Mouse (Mus musculus): ENCODE results near the gene Phtf1. TPM values are rescaled to one million over a fixed set of nuclear protein-coding genes. Genes with fewer than 3 reads are reported as not detected.

The Phtf1 gene
- polyA plus RNA-seq, 1 experiment = 10.0 TPM

DNA sequence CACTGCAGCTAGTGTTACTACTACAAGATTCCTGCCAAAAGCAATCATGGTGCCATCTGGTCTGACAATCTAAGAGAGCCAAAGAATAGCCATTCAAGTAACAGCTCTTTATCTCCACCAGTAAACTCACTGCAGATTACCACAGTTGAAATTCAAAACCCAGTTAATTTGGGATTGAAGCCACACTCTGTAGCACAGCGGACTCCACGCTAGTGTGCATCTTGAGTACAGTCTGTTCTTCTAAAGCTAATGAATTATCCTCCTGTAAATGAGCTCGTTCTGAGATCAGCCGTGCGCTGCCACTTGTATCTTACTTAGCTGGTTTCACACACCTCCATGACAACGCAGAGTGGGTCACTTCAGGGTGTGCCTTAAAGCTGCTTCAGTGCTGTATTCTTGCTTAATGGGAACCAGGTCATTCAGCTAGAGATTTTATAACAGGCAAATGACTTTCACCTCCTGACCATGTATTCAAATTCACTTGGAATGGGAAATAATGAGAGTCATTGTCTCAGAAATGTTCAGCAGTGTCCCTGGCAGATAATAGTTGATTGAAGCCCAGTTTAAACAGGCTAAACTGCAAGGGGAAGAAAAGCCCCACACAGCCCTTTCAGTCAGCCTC, 91.2 kb downstream of the Phtf1 start:
- no peak overlapping the region for H3ac ChIP-seq (ENCODE audit: control insufficient read depth, insufficient read length, low read depth)
- H3K4me3 ChIP-seq (ENCODE audit: insufficient read depth, poor library complexity, severe bottlenecking) = no peak overlapping the region
- peaks cover 7% of the 10 kb centered on the region for H3K36me3 ChIP-seq (ENCODE audit: control insufficient read depth, insufficient read depth)
- TF ChIP-seq CEBPB (IDR thresholded peaks at IDR 0.05; ENCODE audit: low read depth) = no peak
- TF ChIP-seq FOSL1 (IDR thresholded peaks at IDR 0.05; ENCODE audit: insufficient read depth, low read length, poor library complexity, severe bottlenecking) = no peak
- no peak for TF ChIP-seq USF1 (IDR thresholded peaks at IDR 0.05; ENCODE audit: low read depth)
- H3K79me3 ChIP-seq (ENCODE audit: low read depth) = no peaks in the 10 kb centered on the region
- no peaks in the 10 kb centered on the region for H3K79me2 ChIP-seq (ENCODE audit: control insufficient read depth, insufficient read depth)
- no peaks in the 10 kb centered on the region for H3K27me3 ChIP-seq (ENCODE audit: control insufficient read depth, insufficient read depth, insufficient read length)

DNA sequence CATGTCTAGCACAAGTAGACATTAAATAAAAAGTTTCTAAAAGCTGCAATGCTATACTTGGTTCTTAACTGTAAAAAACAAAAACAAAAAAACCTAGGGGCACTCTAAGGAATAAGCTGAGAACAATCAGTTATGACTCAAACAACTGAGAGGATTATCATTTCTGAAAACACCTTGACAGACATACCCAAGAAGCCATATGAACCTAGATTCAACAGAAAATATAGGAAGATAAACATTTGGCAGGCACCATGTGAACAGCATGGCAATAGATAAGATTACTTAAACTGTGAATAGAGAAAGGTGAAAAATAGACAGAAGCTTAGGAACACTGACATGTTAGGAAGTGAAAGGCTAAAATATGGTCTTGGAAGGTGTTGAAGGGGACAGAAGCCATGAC, 101.5 kb downstream of the Phtf1 start:
- no peaks in the 10 kb centered on the region for H3K27me3 ChIP-seq (ENCODE audit: control insufficient read depth, insufficient read depth, insufficient read length)
- no peaks in the 10 kb centered on the region for H3K79me2 ChIP-seq (ENCODE audit: control insufficient read depth, insufficient read depth)
- no peaks in the 10 kb centered on the region for H3K79me3 ChIP-seq (ENCODE audit: low read depth)
- H3K36me3 ChIP-seq (ENCODE audit: control insufficient read depth, insufficient read depth) = no peaks in the 10 kb centered on the region
- no peak overlapping the region for H3K4me3 ChIP-seq (ENCODE audit: insufficient read depth, poor library complexity, severe bottlenecking)
- no peak overlapping the region for H3ac ChIP-seq (ENCODE audit: control insufficient read depth, insufficient read length, low read depth)
- TF ChIP-seq MYOD1 (IDR thresholded peaks at IDR 0.05; ENCODE audit: control insufficient read depth, insufficient read length, low read depth) (no peak), MAX (IDR thresholded peaks at IDR 0.05) (no peak), CTCF (IDR thresholded peaks at IDR 0.05; ENCODE audit: control insufficient read depth, insufficient read depth, insufficient read length) (no peak), MYOG (IDR thresholded peaks at IDR 0.05; ENCODE audit: control insufficient read depth, extremely low read depth, insufficient read length) (no peak), CEBPB (IDR thresholded peaks at IDR 0.05; ENCODE audit: low read depth) (no peak), USF1 (IDR thresholded peaks at IDR 0.05; ENCODE audit: low read depth) (no peak), FOSL1 (IDR thresholded peaks at IDR 0.05; ENCODE audit: insufficient read depth, low read length, poor library complexity, severe bottlenecking) (no peak)

Other genes starting within 250 kb of the Phtf1 start
- 7.5 TPM for gene Olfml3, start 230.1 kb upstream of the Phtf1 start, polyA plus RNA-seq (2012; fragmentation: generic; extraction: Trizol)
- not detected for gene Gm10964, start 228.7 kb upstream of the Phtf1 start, polyA plus RNA-seq (2012; fragmentation: generic; extraction: Trizol)
- gene Hipk1, start 176.5 kb upstream of the Phtf1 start, polyA plus RNA-seq (2012; fragmentation: generic; extraction: Trizol) = 15.6 TPM
- gene Dclre1b, start 158.7 kb upstream of the Phtf1 start, polyA plus RNA-seq (2012; fragmentation: generic; extraction: Trizol) = 7.6 TPM
- gene Ap4b1, start 158.6 kb upstream of the Phtf1 start, polyA plus RNA-seq (2012; fragmentation: generic; extraction: Trizol) = 8.8 TPM
- gene Gm43064, start 158.5 kb upstream of the Phtf1 start, polyA plus RNA-seq (2012; fragmentation: generic; extraction: Trizol) = not detected
- 0.37 TPM for gene Bcl2l15, start 135.5 kb upstream of the Phtf1 start, polyA plus RNA-seq (2012; fragmentation: generic; extraction: Trizol)
- 1.8 TPM for gene Ptpn22, start 108.3 kb upstream of the Phtf1 start, polyA plus RNA-seq (2012; fragmentation: generic; extraction: Trizol)
- gene Rsbn1, start 54.0 kb upstream of the Phtf1 start, polyA plus RNA-seq (2012; fragmentation: generic; extraction: Trizol) = 2.6 TPM

Measured in C2C12 (cell line).